Mouse (Mus musculus): ENCODE results near the gene Pkp4. TPM values are rescaled to one million over a fixed set of nuclear protein-coding genes. Genes with fewer than 3 reads are reported as not detected.

Gene Pkp4
- total and polyA plus RNA-seq, 3 experiments = not detected

DNA sequence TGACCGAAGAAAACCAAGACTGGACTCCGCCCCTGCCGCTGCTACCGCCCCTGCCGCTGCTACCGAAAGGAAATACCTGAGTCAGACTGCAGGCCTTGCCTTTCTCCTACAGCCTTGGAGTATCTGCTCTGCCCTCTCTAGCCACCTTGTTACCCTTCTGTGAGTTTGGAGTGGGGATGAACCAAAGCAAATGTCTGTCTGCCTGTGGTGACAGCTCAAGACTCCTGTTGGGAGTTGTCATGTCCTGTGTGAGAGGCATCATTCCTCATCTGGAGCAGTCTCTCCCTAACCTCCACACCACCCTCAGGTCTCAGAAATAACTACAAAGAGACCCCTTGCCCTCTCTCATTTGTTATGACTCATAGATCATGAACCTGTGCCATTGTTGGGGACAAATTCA is 122.3 kb downstream of the Pkp4 start:
- no peaks in the 10 kb centered on the region for H3K9me3 ChIP-seq (replicated peaks; ENCODE audit: insufficient read depth, low read length)
- H3K36me3 ChIP-seq (ENCODE audit: control insufficient read depth in 1 of 2, insufficient read depth in 2 of 2, low read length in 2 of 2) = no peaks in the 10 kb centered on the region
- no peak overlapping the region for H3K9ac ChIP-seq (ENCODE audit: control insufficient read depth, low read depth, low read length, poor library complexity, severe bottlenecking)
- H3K79me2 ChIP-seq (ENCODE audit: control insufficient read depth, insufficient read depth, low read length, poor library complexity) = no peaks in the 10 kb centered on the region
- TF ChIP-seq NRF1 (IDR thresholded peaks at IDR 0.05; ENCODE audit: insufficient read depth, low read depth, low read length, poor library complexity, severe bottlenecking) (no peak), BHLHE40 (IDR thresholded peaks at IDR 0.05; ENCODE audit: borderline replicate concordance, low read depth, low read length) (no peak), ETS1 (IDR thresholded peaks at IDR 0.05; ENCODE audit: low read depth, low read length) (no peak), ZNF384 (IDR thresholded peaks at IDR 0.05; ENCODE audit: low read depth, low read length) (no peak), ZKSCAN1 (IDR thresholded peaks at IDR 0.05; ENCODE audit: low read depth, low read length) (no peak), GABPA (IDR thresholded peaks at IDR 0.05; ENCODE audit: low read depth, low read length) (no peak), RAD21 (IDR thresholded peaks at IDR 0.05; ENCODE audit: low read depth, low read length) (no peak), USF2 (IDR thresholded peaks at IDR 0.05; ENCODE audit: borderline replicate concordance in 1 of 2, insufficient read depth in 1 of 2, low read depth in 1 of 2, low read length in 2 of 2) (no peak), POLR2AphosphoS5 (IDR thresholded peaks at IDR 0.05; ENCODE audit: borderline replicate concordance, low read depth, low read length) (no peak)
- H3K27ac ChIP-seq (ENCODE audit: control insufficient read depth, low read depth, low read length) = no peak overlapping the region
- no peaks in the 10 kb centered on the region for H3K4me1 ChIP-seq (ENCODE audit: control insufficient read depth in 1 of 2, insufficient read depth in 2 of 2, low read length in 2 of 2)
- H3K27me3 ChIP-seq (ENCODE audit: control insufficient read depth in 1 of 2, insufficient read depth in 2 of 2, low read length in 2 of 2) = no peaks in the 10 kb centered on the region
- H3K4me3 ChIP-seq (ENCODE audit: control insufficient read depth in 1 of 2, insufficient read depth in 1 of 2, low read depth in 2 of 2, low read length in 2 of 2) = no peak overlapping the region
- DNase-seq (ENCODE audit: low read depth, low spot score) = no peak

- TF ChIP-seq KAT2A (conservative IDR thresholded peaks at IDR 0.05; ENCODE audit: low read depth, low read length) (no peak), TCF12 (IDR thresholded peaks at IDR 0.05; ENCODE audit: low read depth, low read length) (no peak), RCOR1 (IDR thresholded peaks at IDR 0.05; ENCODE audit: low read depth, low read length) (no peak)
- Histone ChIP-seq H3K4me1 (ENCODE audit: control insufficient read depth in 1 of 2, insufficient read depth in 2 of 2, low read length in 2 of 2) (no peaks in the 10 kb centered on the region), H3K27ac (ENCODE audit: control insufficient read depth, low read depth, low read length) (no peak overlapping the region), H3K9me3 (replicated peaks; ENCODE audit: insufficient read depth, low read length) (no peaks in the 10 kb centered on the region), H3K27me3 (ENCODE audit: control insufficient read depth in 1 of 2, insufficient read depth in 2 of 2, low read length in 2 of 2) (no peaks in the 10 kb centered on the region), H3K36me3 (ENCODE audit: control insufficient read depth in 1 of 2, insufficient read depth in 2 of 2, low read length in 2 of 2) (no peaks in the 10 kb centered on the region), H3K4me3 (ENCODE audit: control insufficient read depth in 1 of 2, insufficient read depth in 1 of 2, low read depth in 2 of 2, low read length in 2 of 2) (no peak overlapping the region), H3K79me2 (ENCODE audit: control insufficient read depth, insufficient read depth, low read length, poor library complexity) (no peaks in the 10 kb centered on the region), H3K9ac (ENCODE audit: control insufficient read depth, low read depth, low read length, poor library complexity, severe bottlenecking) (no peak overlapping the region)
- DNase-seq (ENCODE audit: low read depth, low spot score) = no peak
Measured at GRCm38 (mm10) chr2:59284216-59284615, 123.6 kb downstream of the Pkp4 start.

GRCm38 (mm10) chr2:59284734-59285490 is 124.3 kb downstream of the Pkp4 start:
- Histone ChIP-seq H3K4me1 (ENCODE audit: control insufficient read depth in 1 of 2, insufficient read depth in 2 of 2, low read length in 2 of 2) (no peaks in the 10 kb centered on the region), H3K27ac (ENCODE audit: control insufficient read depth, low read depth, low read length) (no peak overlapping the region), H3K9ac (ENCODE audit: control insufficient read depth, low read depth, low read length, poor library complexity, severe bottlenecking) (no peak overlapping the region), H3K27me3 (ENCODE audit: control insufficient read depth in 1 of 2, insufficient read depth in 2 of 2, low read length in 2 of 2) (no peaks in the 10 kb centered on the region), H3K9me3 (replicated peaks; ENCODE audit: insufficient read depth, low read length) (no peaks in the 10 kb centered on the region), H3K79me2 (ENCODE audit: control insufficient read depth, insufficient read depth, low read length, poor library complexity) (no peaks in the 10 kb centered on the region), H3K36me3 (ENCODE audit: control insufficient read depth in 1 of 2, insufficient read depth in 2 of 2, low read length in 2 of 2) (no peaks in the 10 kb centered on the region), H3K4me3 (ENCODE audit: control insufficient read depth in 1 of 2, insufficient read depth in 1 of 2, low read depth in 2 of 2, low read length in 2 of 2) (no peak overlapping the region)
- no peak for DNase-seq (ENCODE audit: low read depth, low spot score)
- no peak for TF ChIP-seq NRF1 (IDR thresholded peaks at IDR 0.05; ENCODE audit: insufficient read depth, low read depth, low read length, poor library complexity, severe bottlenecking)
- TF ChIP-seq ZNF384 (IDR thresholded peaks at IDR 0.05; ENCODE audit: low read depth, low read length) = no peak
- no peak for TF ChIP-seq UBTF (IDR thresholded peaks at IDR 0.05; ENCODE audit: borderline replicate concordance, insufficient read depth, low read depth, low read length)
- no peak for TF ChIP-seq USF2 (IDR thresholded peaks at IDR 0.05; ENCODE audit: borderline replicate concordance in 1 of 2, insufficient read depth in 1 of 2, low read depth in 1 of 2, low read length in 2 of 2)
- TF ChIP-seq POLR2AphosphoS5 (IDR thresholded peaks at IDR 0.05; ENCODE audit: borderline replicate concordance, low read depth, low read length) = no peak
- no peak for TF ChIP-seq SMC3 (IDR thresholded peaks at IDR 0.05; ENCODE audit: low read depth, low read length)
- TF ChIP-seq GABPA (IDR thresholded peaks at IDR 0.05; ENCODE audit: low read depth, low read length) = no peak
- TF ChIP-seq E2F4 (IDR thresholded peaks at IDR 0.05; ENCODE audit: borderline replicate concordance, low read depth, low read length) = no peak
- TF ChIP-seq ZC3H11A (IDR thresholded peaks at IDR 0.05; ENCODE audit: low read depth, low read length) = no peak
- no peak for TF ChIP-seq TBP (IDR thresholded peaks at IDR 0.05; ENCODE audit: low read depth, low read length)
- no peak for TF ChIP-seq HCFC1 (IDR thresholded peaks at IDR 0.05; ENCODE audit: low read depth, low read length)
- TF ChIP-seq ELF1 (IDR thresholded peaks at IDR 0.05; ENCODE audit: low read depth, low read length) = no peak
- TF ChIP-seq RAD21 (IDR thresholded peaks at IDR 0.05; ENCODE audit: low read depth, low read length) = no peak
